In the genomic region with DNA sequence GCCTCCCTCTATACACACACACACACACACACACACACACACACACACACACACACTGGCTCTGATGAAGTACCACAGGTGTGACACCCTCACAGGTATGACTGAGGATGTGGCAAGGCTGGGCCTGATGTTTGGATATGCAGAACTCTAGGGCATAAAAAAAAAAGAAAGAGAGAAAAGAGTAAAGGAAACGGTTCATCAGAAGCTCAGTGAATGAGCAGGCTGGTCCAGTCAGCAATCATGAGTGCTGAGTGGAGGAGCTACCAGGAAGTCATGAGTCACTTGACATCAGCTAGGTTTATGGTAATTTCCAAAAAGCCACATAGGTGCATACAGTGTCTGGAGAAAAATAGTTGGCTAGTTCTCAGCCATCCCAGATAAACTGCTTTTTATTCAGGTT, we compare ENCODE assay signal across 24 mouse cellular contexts. TPM values are rescaled to one million over a fixed set of nuclear protein-coding genes. Genes with fewer than 3 reads are reported as not detected.
A peak's percentile ranks its signal among the peaks of the same experiment; 100 is the strongest.
DNase-seq lines count a peak whose midpoint lies in the region; ATAC-seq and TF ChIP-seq lines count a peak whose summit lies in the region.
"Had no signal": no experiment of that assay in that cellular context is flagged by ENCODE, and none has a peak within 500 bp of the region (broad histone marks: within the 10 kb centered on the region; RNA-seq: fewer than 3 reads in every experiment).

No protein-coding gene starts in this region.

- no peak overlapping the region for H3K4me3 ChIP-seq in spleen, adult 2 months (ENCODE audit: extremely low read depth, insufficient read depth, insufficient read length)
- H3K4me3 ChIP-seq in bone marrow macrophage, adult 2 months (ENCODE audit: insufficient read depth, low read length): no peak overlapping the region
- H3K4me3 ChIP-seq in midbrain, embryonic 11.5 days (ENCODE audit: low read depth, low read length): no peak overlapping the region
- no peak overlapping the region for H3K4me3 ChIP-seq in forebrain, embryonic 13.5 days
- H3K4me3 ChIP-seq in midbrain, embryonic 15.5 days: no peak overlapping the region
- H3K4me3 ChIP-seq: embryonic facial prominence, embryonic 12.5 days; forebrain, embryonic 12.5 days; heart, embryonic 15.5 days; intestine, embryonic 15.5 days; limb, embryonic 10.5 days; liver, embryonic 15.5 days; midbrain, embryonic 13.5 days had no signal

- no peak for DNase-seq in spleen, adult 2 months (ENCODE audit: low read depth in 1 of 2, low spot score in 2 of 2)
- DNase-seq in spleen, postnatal 36 days (ENCODE audit: low spot score in 2 of 2): no peak
- peak; percentile 76 for DNase-seq in CD4-positive, CD25-positive, alpha-beta regulatory T cell, adult 2 months (ENCODE audit: low read depth, low spot score)
- peak; percentile 24 to 27 for DNase-seq in natural killer cell, adult 2 months (ENCODE audit: low spot score in 2 of 2)
- no peak for DNase-seq in midbrain, embryonic 11.5 days (ENCODE audit: low spot score, missing footprints)
- DNase-seq: adrenal gland, adult 8-10 months; cerebellum, adult 18-20 months; cerebellum, postnatal 14 days; heart, postnatal 4 days; kidney, adult 8-10 months; kidney, postnatal 10 days; liver had no signal

- TF ChIP-seq CTCF in spleen, adult 2 months (IDR thresholded peaks at IDR 0.05; ENCODE audit: extremely low read depth, insufficient read depth, insufficient read length, insufficient replicate concordance): no peak
- no peak for TF ChIP-seq CTCF in bone marrow macrophage, adult 2 months (IDR thresholded peaks at IDR 0.05; ENCODE audit: low read depth, low read length)

- no peak overlapping the region for H3K9ac ChIP-seq in midbrain, embryonic 11.5 days (ENCODE audit: low read length)
- H3K9ac ChIP-seq in forebrain, embryonic 13.5 days: no peak overlapping the region
- no peak overlapping the region for H3K9ac ChIP-seq in midbrain, embryonic 15.5 days
- H3K9ac ChIP-seq: embryonic facial prominence, embryonic 12.5 days; forebrain, embryonic 12.5 days; heart, embryonic 15.5 days; hindbrain, embryonic 14.5 days; intestine, embryonic 15.5 days; liver, embryonic 15.5 days; midbrain, embryonic 13.5 days had no signal

- peak overlapping the region; percentile 54; the same call in 1 of the 2 replicates for H3K27ac ChIP-seq in spleen, adult 2 months (ENCODE audit: insufficient read depth, low read length)
- peak overlapping the region; percentile 16; the same call in 1 of the 2 replicates for H3K27ac ChIP-seq in bone marrow macrophage, adult 2 months (ENCODE audit: insufficient read depth, low read depth, low read length)
- H3K27ac ChIP-seq in midbrain, embryonic 11.5 days (ENCODE audit: low read depth, low read length): no peak overlapping the region
- no peak overlapping the region for H3K27ac ChIP-seq in forebrain, embryonic 13.5 days
- H3K27ac ChIP-seq in midbrain, embryonic 15.5 days: no peak overlapping the region
- H3K27ac ChIP-seq: embryonic facial prominence, embryonic 12.5 days; forebrain, embryonic 12.5 days; heart, embryonic 15.5 days; hindbrain, embryonic 14.5 days; intestine, embryonic 15.5 days; limb, embryonic 10.5 days; midbrain, embryonic 13.5 days had no signal

- ATAC-seq in midbrain, embryonic 11.5 days (ENCODE audit: low FRiP score): no peak
- ATAC-seq in forebrain, embryonic 13.5 days: no peak
- no peak for ATAC-seq in midbrain, embryonic 15.5 days (replicated peaks)
- ATAC-seq: intestine, embryonic 15.5 days; midbrain, embryonic 13.5 days had no signal

- no peak overlapping the region for H3K4me2 ChIP-seq in midbrain, embryonic 11.5 days
- no peak overlapping the region for H3K4me2 ChIP-seq in forebrain, embryonic 13.5 days
- no peak overlapping the region for H3K4me2 ChIP-seq in midbrain, embryonic 15.5 days
- H3K4me2 ChIP-seq: embryonic facial prominence, embryonic 12.5 days; forebrain, embryonic 12.5 days; heart, embryonic 15.5 days; hindbrain, embryonic 14.5 days; intestine, embryonic 15.5 days; liver, embryonic 15.5 days; midbrain, embryonic 13.5 days had no signal

- no peaks in the 10 kb centered on the region for H3K9me3 ChIP-seq in midbrain, embryonic 11.5 days (ENCODE audit: control insufficient read depth, low read length)
- no peaks in the 10 kb centered on the region for H3K9me3 ChIP-seq in forebrain, embryonic 13.5 days (replicated peaks)
- H3K9me3 ChIP-seq in midbrain, embryonic 15.5 days: no peaks in the 10 kb centered on the region
- H3K9me3 ChIP-seq: forebrain, embryonic 12.5 days; heart, embryonic 15.5 days; intestine, embryonic 15.5 days; limb, embryonic 10.5 days; liver, embryonic 15.5 days; midbrain, embryonic 13.5 days had no signal

- no peaks in the 10 kb centered on the region for H3K36me3 ChIP-seq in spleen, adult 2 months (ENCODE audit: control insufficient read depth, insufficient read depth, low read length)
- H3K36me3 ChIP-seq in midbrain, embryonic 11.5 days (ENCODE audit: control insufficient read depth, insufficient read depth, low read length): no peaks in the 10 kb centered on the region
- H3K36me3 ChIP-seq in forebrain, embryonic 13.5 days (ENCODE audit: poor library complexity, severe bottlenecking): no peaks in the 10 kb centered on the region
- H3K36me3 ChIP-seq in midbrain, embryonic 15.5 days (replicated peaks): no peaks in the 10 kb centered on the region
- H3K36me3 ChIP-seq: embryonic facial prominence, embryonic 12.5 days; forebrain, embryonic 12.5 days; heart, embryonic 15.5 days; intestine, embryonic 15.5 days; limb, embryonic 10.5 days; liver, embryonic 15.5 days; midbrain, embryonic 13.5 days had no signal

- 6% methylated on average over 1 of the region's 1 CpGs for WGBS in spleen, adult 2 months
- WGBS in midbrain, embryonic 11.5 days: 59% methylated on average over 1 of the region's 1 CpGs
- 83% methylated on average over 1 of the region's 1 CpGs for WGBS in forebrain, embryonic 13.5 days
- 63% methylated on average over 1 of the region's 1 CpGs for WGBS in midbrain, embryonic 15.5 days

- no peaks in the 10 kb centered on the region for H3K27me3 ChIP-seq in spleen, adult 2 months (ENCODE audit: control insufficient read depth, insufficient read depth, low read length)
- no peaks in the 10 kb centered on the region for H3K27me3 ChIP-seq in midbrain, embryonic 11.5 days (ENCODE audit: control insufficient read depth, insufficient read depth, low read length)
- H3K27me3 ChIP-seq in forebrain, embryonic 13.5 days: no peaks in the 10 kb centered on the region
- H3K27me3 ChIP-seq in midbrain, embryonic 15.5 days (replicated peaks): no peaks in the 10 kb centered on the region
- H3K27me3 ChIP-seq: embryonic facial prominence, embryonic 12.5 days; forebrain, embryonic 12.5 days; intestine, embryonic 15.5 days; liver, embryonic 15.5 days; midbrain, embryonic 13.5 days had no signal

- TF ChIP-seq POLR2A in spleen, adult 2 months (IDR thresholded peaks at IDR 0.05; ENCODE audit: low read depth, low read length): no peak
- no peak for TF ChIP-seq POLR2A in bone marrow macrophage, adult 2 months (IDR thresholded peaks at IDR 0.05; ENCODE audit: borderline replicate concordance, low read depth, low read length)

- H3K4me1 ChIP-seq in spleen, adult 2 months (ENCODE audit: control insufficient read depth, insufficient read depth, insufficient read length): peaks cover 17% of the 10 kb centered on the region
- H3K4me1 ChIP-seq in bone marrow macrophage, adult 2 months (ENCODE audit: control insufficient read depth, insufficient read depth, low read length): peaks cover 38% of the 10 kb centered on the region
- no peaks in the 10 kb centered on the region for H3K4me1 ChIP-seq in midbrain, embryonic 11.5 days (ENCODE audit: control insufficient read depth, insufficient read depth, low read length)
- H3K4me1 ChIP-seq in forebrain, embryonic 13.5 days: no peaks in the 10 kb centered on the region
- H3K4me1 ChIP-seq in midbrain, embryonic 15.5 days: no peaks in the 10 kb centered on the region
- H3K4me1 ChIP-seq: embryonic facial prominence, embryonic 12.5 days; forebrain, embryonic 12.5 days; heart, embryonic 15.5 days; intestine, embryonic 15.5 days; limb, embryonic 10.5 days; liver, embryonic 15.5 days; midbrain, embryonic 13.5 days had no signal

RNA-seq across cellular contexts. Expression of gene Tnfrsf26, which starts 1.0 kb away (rescaled TPM):
- polyA plus RNA-seq in spleen, adult 2 months (2012; rRNA removed): 2.9 and 3.2 TPM in 2 replicates
- 5.5 and 7.6 TPM in 2 replicates for polyA plus RNA-seq in bone marrow macrophage, adult 2 months (2012; ENCODE audit: insufficient read depth, insufficient read length, missing spikeins)
- polyA plus RNA-seq in midbrain, embryonic 11.5 days (2014; fragmentation: Nextera tagmentation; extraction: Ambion mirVana): 0.19 and 0.44 TPM in 2 replicates
- 0.05 and 0.14 TPM in 2 replicates for polyA plus RNA-seq in forebrain, embryonic 13.5 days (2015; fragmentation: Nextera tagmentation; extraction: Ambion mirVana)
- 0.15 and 0.21 TPM in 2 replicates for polyA plus RNA-seq in midbrain, embryonic 15.5 days (2015; fragmentation: Nextera tagmentation; extraction: Ambion mirVana)
- polyA plus RNA-seq: neural tube, embryonic 14.5 days had no signal

RNA-seq across cellular contexts. Expression of gene Tnfrsf22, which starts 20.0 kb away (rescaled TPM):
- polyA plus RNA-seq in spleen, adult 2 months (2012; rRNA removed): 5.2 and 5.6 TPM in 2 replicates
- polyA plus RNA-seq in bone marrow macrophage, adult 2 months (2012; ENCODE audit: insufficient read depth, insufficient read length, missing spikeins): 2.5 and 2.9 TPM in 2 replicates
- 8.0 and 9.5 TPM in 2 replicates for polyA plus RNA-seq in midbrain, embryonic 11.5 days (2014; fragmentation: Nextera tagmentation; extraction: Ambion mirVana)
- 5.3 and 5.5 TPM in 2 replicates for polyA plus RNA-seq in forebrain, embryonic 13.5 days (2015; fragmentation: Nextera tagmentation; extraction: Ambion mirVana)
- 3.2 and 3.5 TPM in 2 replicates for polyA plus RNA-seq in midbrain, embryonic 15.5 days (2015; fragmentation: Nextera tagmentation; extraction: Ambion mirVana)

RNA-seq across cellular contexts. Expression of gene Cars, which starts 29.6 kb away (rescaled TPM):
- 12.0 and 12.2 TPM in 2 replicates for polyA plus RNA-seq in spleen, adult 2 months (2012; rRNA removed)
- 41.6 and 42.5 TPM in 2 replicates for polyA plus RNA-seq in bone marrow macrophage, adult 2 months (2012; ENCODE audit: insufficient read depth, insufficient read length, missing spikeins)
- 68.9 and 75.7 TPM in 2 replicates for polyA plus RNA-seq in midbrain, embryonic 11.5 days (2014; fragmentation: Nextera tagmentation; extraction: Ambion mirVana)
- 64.4 and 73.7 TPM in 2 replicates for polyA plus RNA-seq in forebrain, embryonic 13.5 days (2015; fragmentation: Nextera tagmentation; extraction: Ambion mirVana)
- polyA plus RNA-seq in midbrain, embryonic 15.5 days (2015; fragmentation: Nextera tagmentation; extraction: Ambion mirVana): 74.1 and 75.8 TPM in 2 replicates

RNA-seq across cellular contexts. Expression of gene Tnfrsf23, which starts 56.2 kb away (rescaled TPM):
- polyA plus RNA-seq in spleen, adult 2 months (2012; rRNA removed): 0.94 and 0.99 TPM in 2 replicates
- 9.8 TPM in 2 replicates for polyA plus RNA-seq in bone marrow macrophage, adult 2 months (2012; ENCODE audit: insufficient read depth, insufficient read length, missing spikeins)
- 0.29 and 0.44 TPM in 2 replicates for polyA plus RNA-seq in midbrain, embryonic 11.5 days (2014; fragmentation: Nextera tagmentation; extraction: Ambion mirVana)
- polyA plus RNA-seq in forebrain, embryonic 13.5 days (2015; fragmentation: Nextera tagmentation; extraction: Ambion mirVana): 0.61 and 0.73 TPM in 2 replicates
- 1.1 and 1.2 TPM in 2 replicates for polyA plus RNA-seq in midbrain, embryonic 15.5 days (2015; fragmentation: Nextera tagmentation; extraction: Ambion mirVana)

Comparison
In these comparisons a context has a peak if more than half of its experiments do, and no peak if none do; other contexts are left out.
1. DNase-seq: peak in CD4-positive, CD25-positive, alpha-beta regulatory T cell, adult 2 months (single experiment) and natural killer cell, adult 2 months (2 of 2); none in spleen, adult 2 months (0 of 2), spleen, postnatal 36 days (0 of 2) and midbrain, embryonic 11.5 days (single experiment).
2. H3K27ac ChIP-seq: peak in spleen, adult 2 months (single experiment) and bone marrow macrophage, adult 2 months (single experiment); none in midbrain, embryonic 11.5 days (single experiment), forebrain, embryonic 13.5 days (single experiment) and midbrain, embryonic 15.5 days (single experiment).